Mouse (Mus musculus) brain, embryonic 14.5 days (tissue): Measurements from ENCODE around the gene Barx2. TPM values are rescaled to one million over a fixed set of nuclear protein-coding genes. Genes with fewer than 3 reads are reported as not detected.
A peak's percentile ranks its signal among the peaks of the same experiment; 100 is the strongest.

Source experiments
- DNase-seq: peaks from one replicate; pipeline ENCODE4 v3.0.0-alpha.2; 2011; ENCODE audit warnings: low read depth
- CTCF ChIP-seq: fragments of 200-500 bp; IDR thresholded peaks from 2 replicates; pipeline ENCODE4 v1.5.1; 2012; ENCODE audit warnings: inconsistent platforms, mild to moderate bottlenecking, moderate library complexity, borderline replicate concordance; ENCODE audit not compliant: insufficient read depth, insufficient read length; ENCODE audit errors: extremely low read depth
- POLR2A ChIP-seq: fragments of 200-500 bp; IDR thresholded peaks from 2 replicates; pipeline ENCODE4 v1.6.1; 2012; ENCODE audit warnings: mild to moderate bottlenecking, inconsistent platforms, borderline replicate concordance; ENCODE audit not compliant: poor library complexity, insufficient read depth, insufficient read length, severe bottlenecking; ENCODE audit errors: extremely low read depth
- polyA plus RNA-seq: library from polyadenylated mRNA; depleted of rRNA; stranded (reverse); fragments of >200 nt; gene quantifications from 2 replicates; pipeline ENCODE4 v1.2.3, GENCODE M21; 2012; rRNA removed

Barx2 gene
- polyA plus RNA-seq, 1 experiment, result 0.42 TPM

DNA sequence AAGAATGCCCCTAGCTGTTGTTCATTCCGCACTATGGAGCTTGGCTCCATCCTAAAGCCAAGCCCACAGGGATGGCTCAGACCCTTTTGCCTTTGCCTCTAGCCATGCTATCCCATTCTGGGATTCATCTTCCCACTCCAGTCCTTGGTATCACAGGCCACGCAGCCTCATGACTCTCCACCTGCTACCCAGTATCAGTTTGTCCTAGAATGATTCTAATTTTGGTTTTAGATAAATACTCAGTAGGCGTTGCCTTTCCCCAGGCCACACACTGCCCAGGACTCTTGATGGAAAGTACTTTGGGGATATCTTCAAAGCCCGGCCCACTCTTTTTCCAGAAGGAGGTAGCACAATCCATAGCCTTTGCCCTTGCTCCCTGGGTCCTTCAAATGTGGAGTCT lies 72.7 kb downstream of the Barx2 start:
- no peak for DNase-seq
- TF ChIP-seq CTCF (no peak), POLR2A (no peak)

DNA sequence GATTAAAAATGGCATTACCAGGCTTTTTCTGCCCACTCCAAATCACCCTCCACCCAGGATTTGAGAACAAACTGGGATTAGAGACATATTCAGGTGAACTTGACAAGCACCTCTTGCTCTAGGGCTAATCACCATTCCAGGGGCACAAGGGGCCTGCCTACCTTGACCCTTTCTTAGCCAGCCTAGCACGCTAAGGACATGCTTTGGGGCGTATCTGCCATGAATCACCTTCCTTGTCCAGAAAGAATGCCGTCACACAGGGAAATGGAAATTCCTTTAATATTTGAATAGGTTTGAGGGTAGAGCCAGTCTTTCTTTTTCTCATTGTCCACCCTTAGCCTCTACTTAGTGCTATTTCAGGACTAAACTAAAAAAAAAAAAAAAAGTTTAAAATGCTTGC lies 73.2 kb downstream of the Barx2 start:
- TF ChIP-seq POLR2A (no peak), CTCF (no peak)
- DNase-seq, result no peak

DNA sequence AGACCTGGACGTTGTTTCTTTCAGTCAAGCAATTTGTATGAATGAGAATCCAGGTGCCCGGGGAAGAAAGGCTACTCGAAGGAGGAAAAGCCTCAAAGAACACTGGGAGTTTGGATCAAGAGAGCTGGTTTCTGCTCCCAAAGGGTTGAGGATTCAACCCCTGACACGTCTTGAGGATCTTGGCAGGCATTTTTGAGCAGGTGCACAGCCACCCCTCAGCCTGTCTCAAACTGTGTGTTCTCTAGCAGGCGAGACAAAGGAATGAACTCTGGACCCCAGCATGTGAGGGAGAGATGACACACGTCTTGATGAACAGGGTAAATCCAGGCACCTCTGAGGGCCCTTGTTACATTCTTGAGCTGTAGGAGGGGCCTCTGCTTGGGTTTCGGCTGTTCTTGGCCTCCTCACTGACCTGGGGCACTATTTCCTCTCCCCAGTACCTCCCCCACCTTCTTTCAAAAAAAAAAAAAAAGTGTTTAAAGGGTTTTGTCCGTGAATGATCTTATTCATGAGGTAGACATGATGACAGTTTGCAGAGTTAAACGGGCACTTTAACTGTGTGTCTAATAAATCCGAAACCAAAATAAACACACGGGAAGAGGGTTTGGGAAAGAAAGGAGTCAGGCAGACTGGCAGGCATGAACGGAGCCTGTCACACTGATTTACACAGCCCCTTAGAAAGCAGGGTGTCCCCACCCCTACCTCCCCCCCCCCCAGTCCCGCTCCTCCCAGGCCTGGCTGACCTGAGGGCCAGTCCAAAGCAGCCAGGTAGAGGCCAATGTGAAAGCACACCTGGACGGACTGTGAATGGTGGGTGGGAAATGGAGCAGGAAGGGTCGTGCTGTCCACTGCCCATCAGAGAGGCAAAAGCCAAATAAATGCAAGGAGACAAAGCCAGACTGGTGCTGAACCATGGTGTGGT lies 73.9 kb downstream of the Barx2 start:
- TF ChIP-seq POLR2A (no peak), CTCF (no peak)
- no peak for DNase-seq

- TF ChIP-seq POLR2A (no peak), CTCF (no peak)
- no peak for DNase-seq
Observed at GRCm38 (mm10) chr9:31838047-31838446, 75.2 kb downstream of the Barx2 start.

- TF ChIP-seq POLR2A, result no peak
- peak; percentile 30; the same call in 1 of the 2 replicates for TF ChIP-seq CTCF
- peak; percentile 1 for DNase-seq
Observed at GRCm38 (mm10) chr9:31808753-31809152, 104.5 kb downstream of the Barx2 start.

GRCm38 (mm10) chr9:31802641-31803040 lies 110.6 kb downstream of the Barx2 start:
- no peak for DNase-seq
- TF ChIP-seq CTCF, result no peak
- TF ChIP-seq POLR2A, result no peak

Other genes starting within 250 kb of the Barx2 start
- gene Arhgap32, start 202.7 kb upstream of the Barx2 start, polyA plus RNA-seq, result 6.2 and 22.3 TPM in 2 replicates